Mouse (Mus musculus) telencephalon, adult 2 months (tissue): Measurements from ENCODE around the gene Fbxo7.
"Not testable (repeated sequence)": the region's sequence is repeated elsewhere in the genome, so short reads cannot be mapped to it uniquely, and the experiment has no call there.

Source experiments
- DNase-seq: peaks from one replicate; pipeline ENCODE4 v3.0.0-alpha.2; 2011; ENCODE audit warnings: low read depth, low spot score

Gene Fbxo7

DNA sequence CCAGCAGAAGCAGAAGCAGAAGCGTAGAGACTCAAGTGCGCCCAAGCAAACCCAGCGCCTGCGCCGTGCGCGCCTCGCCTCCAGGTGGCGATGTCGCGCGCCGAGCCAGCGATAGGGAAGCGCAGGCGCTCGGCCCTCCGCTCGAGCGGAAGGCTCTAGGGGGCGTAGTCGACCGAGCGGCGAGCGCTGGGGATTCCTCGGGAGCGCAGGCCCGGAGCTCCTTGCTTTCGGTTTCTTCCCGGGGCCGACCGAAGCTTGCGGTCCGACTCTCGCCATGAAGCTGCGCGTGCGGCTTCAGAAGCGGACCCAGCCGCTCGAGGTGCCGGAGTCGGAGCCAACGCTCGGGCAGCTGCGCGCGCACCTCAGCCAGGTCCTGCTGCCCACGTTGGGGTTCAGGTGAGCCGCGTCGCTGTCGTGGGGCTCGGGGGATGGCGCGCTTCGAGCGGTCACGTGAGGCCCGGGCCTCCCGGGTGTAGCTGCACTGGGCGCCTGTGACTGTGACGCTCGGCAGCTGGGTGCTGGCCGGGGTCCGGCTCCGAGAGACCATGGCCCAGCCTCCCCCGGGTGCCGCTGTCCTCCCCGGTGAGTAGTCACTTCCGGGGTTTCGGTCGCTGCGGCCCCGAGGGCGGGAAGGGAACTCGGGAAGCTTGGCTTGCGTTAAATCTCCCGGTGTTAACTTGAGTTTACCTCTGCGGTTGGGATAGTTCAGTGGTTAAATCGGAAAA lies at the start of gene Fbxo7:
Gene Fbxo7 (plus strand): TSS at position 224 of the 725 bp plus-strand sequence.
- peak; percentile 81 for DNase-seq

- no peak for DNase-seq
These were observed 48.9 kb upstream of the Fbxo7 start for GRCm38 (mm10) chr10:85972915-85973314.

- DNase-seq: no peak
These were observed 32.2 kb upstream of the Fbxo7 start for GRCm38 (mm10) chr10:85989412-85990115.

GRCm38 (mm10) chr10:85992412-85992811 lies 29.4 kb upstream of the Fbxo7 start:
- DNase-seq: no peak

DNA sequence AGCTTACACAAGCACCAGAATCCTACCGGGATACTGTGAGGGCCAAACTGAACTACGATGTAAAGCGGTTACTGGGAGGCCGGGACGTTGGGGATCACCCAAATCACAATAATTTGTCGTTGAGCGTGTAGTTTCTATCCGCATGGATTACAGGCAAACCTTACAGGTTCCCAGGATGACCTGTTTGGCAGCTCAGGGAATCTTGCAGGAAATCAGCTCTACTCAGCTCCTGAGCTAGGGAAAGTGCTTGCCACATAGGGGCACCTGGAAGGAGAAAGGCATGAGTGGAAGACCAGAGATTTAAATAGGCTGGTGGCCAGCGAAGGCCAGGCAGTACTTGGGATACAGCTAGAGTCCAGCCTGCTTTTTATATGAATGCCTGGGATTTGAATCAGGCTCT lies 27.9 kb upstream of the Fbxo7 start:
- no peak for DNase-seq

- no peak for DNase-seq
These were observed 27.1 kb upstream of the Fbxo7 start for GRCm38 (mm10) chr10:85994543-85995104.

DNA sequence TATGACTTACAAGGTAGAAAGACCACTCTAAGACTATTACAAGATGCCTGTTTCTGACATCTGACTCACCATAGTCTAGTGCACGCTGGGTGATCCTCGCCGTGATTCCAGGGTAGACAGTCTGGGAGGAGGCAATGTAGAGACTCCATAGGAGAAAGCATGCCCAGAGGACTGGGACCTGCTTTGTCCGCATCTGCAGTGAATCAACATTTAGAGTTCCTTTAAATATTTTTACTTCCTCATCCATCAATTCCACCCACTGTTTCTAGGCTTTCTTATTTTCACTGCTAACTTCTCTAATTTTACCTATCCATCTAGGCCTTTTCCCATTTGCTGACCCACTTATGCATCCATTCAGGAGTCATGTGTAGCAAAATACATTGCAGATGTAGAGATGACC lies 21.3 kb upstream of the Fbxo7 start:
- DNase-seq: no peak

DNA sequence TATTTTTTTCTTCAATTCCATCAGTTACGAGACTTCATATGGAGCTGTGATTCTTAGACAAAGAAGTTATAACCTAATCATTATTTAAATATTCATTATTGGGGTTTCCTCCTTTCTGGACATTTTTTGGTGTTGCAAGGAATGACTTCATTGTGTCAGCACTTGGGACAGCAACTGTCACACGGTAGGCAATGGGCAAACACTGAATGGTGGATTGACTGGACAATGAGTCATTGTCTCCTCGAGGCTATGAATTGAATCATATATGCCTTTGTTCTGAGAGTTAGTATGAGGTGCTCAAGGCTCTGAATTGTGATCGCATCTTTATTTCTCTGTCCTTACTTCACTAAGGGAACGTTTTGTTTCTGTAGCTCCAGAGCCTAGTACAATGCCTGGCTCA lies 15.3 kb upstream of the Fbxo7 start:
- DNase-seq: peak; percentile 50

GRCm38 (mm10) chr10:86009688-86010087 lies 12.1 kb upstream of the Fbxo7 start:
- DNase-seq: no peak

GRCm38 (mm10) chr10:86010636-86011035 lies 11.1 kb upstream of the Fbxo7 start:
- DNase-seq: no peak

GRCm38 (mm10) chr10:86011172-86011571 lies 10.6 kb upstream of the Fbxo7 start:
- DNase-seq: no peak

GRCm38 (mm10) chr10:86011781-86012180 lies 10.0 kb upstream of the Fbxo7 start, which contains the start of gene Bpifc:
TSS of gene Bpifc (minus strand) at chr10:86011895.
- no peak for DNase-seq

- no peak for DNase-seq
These were observed 4.0 kb upstream of the Fbxo7 start for GRCm38 (mm10) chr10:86017781-86018180.

DNA sequence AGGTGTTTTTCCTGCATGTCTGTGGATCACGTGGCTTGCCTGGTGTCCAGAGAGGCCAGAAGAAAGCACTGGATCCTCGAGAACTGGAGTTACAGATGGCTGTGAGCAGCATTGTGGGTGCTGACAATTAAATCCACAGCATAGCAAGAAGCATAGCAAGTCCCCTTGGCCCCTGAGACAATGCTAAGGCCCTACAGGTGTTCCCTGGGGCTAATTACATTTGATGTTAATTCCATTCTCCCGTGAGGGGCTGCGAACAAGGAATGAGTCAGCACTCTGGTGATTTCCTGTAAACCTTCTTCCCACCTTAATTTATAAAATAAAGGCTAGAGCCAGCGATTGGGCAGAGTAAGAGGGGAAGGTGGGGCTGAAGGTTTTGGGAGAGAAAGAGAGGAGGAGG lies 3.0 kb upstream of the Fbxo7 start:
- DNase-seq: no peak

DNA sequence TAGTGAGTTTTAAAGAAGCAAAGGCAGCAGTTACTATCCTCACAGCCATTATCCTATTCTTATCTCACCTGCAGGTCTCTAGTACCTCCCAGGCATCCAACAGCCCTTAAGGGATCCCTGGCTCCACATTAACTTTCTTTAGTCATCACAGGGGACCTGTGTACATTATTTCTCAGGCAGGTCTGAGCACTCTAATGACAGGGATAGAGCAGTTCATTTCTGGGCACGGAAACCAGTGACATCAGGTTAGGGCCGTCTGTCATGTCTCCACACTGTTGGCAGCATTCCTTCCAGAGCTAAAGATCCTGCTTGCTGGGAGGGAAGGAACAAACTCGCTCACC lies 394 bp upstream of the Fbxo7 start:
- DNase-seq: no peak

GRCm38 (mm10) chr10:86022474-86022816 lies 673 bp downstream of the Fbxo7 start:
- DNase-seq: no peak

DNA sequence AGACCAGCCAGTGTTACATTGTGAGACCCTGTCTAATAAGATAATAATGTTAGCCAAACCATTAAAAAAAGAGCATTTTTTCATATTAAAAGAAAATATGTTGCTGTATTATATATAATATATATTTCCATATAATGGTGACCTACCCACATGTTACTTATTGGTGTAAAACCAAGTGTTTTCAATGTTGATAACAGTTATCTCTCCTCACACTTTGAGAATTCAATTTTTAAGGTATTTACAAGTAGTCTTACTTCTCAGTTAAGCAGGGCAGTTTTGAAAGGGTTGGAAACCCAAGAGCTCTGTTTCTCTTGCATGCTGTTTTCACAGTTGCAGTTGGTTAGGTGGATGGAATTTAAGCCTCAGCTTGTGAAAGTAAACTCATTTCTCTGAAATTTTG lies 1.4 kb downstream of the Fbxo7 start:
- DNase-seq: no peak

- no peak for DNase-seq
These were observed 4.1 kb downstream of the Fbxo7 start for GRCm38 (mm10) chr10:86025906-86026305.

DNA sequence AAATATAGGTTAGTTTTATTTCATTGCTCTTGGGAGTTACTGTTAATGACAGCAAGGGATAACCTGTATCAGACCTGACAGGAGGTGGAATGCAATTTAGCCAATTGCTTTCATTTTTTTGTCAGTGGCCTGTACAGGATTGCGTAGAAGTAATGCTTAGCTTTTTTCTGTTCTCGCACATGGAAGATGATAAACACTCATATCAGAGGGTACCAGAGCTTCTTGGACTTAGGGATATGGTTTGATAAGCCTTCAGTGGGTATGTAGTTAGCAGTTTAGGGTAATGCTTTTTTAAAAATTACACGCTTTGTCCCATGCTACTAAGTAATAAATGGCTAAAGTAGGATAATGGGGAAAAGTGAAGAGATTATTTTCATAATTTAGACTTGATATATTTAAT lies 4.6 kb downstream of the Fbxo7 start:
- DNase-seq: no peak

DNA sequence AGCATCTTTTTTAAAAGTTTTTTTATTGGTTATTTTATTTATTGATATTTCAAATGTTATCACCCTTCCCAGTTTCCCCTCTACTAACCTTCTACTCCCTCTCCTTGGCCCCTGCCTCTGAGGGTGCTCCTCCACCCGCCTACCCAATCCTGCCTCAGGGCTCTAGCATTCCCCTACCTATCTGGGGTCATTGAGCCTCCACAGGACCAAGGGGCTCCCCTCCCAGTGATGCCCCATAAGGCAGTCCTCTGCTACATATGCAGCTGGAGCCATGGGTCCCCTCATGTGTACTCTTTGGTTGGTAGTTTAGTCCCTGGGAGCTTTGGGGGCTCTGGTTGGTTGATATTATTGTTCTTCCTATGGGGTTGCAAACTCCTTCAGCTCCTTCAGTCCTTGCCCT lies 5.0 kb downstream of the Fbxo7 start:
- not testable (repeated sequence) for DNase-seq

DNA sequence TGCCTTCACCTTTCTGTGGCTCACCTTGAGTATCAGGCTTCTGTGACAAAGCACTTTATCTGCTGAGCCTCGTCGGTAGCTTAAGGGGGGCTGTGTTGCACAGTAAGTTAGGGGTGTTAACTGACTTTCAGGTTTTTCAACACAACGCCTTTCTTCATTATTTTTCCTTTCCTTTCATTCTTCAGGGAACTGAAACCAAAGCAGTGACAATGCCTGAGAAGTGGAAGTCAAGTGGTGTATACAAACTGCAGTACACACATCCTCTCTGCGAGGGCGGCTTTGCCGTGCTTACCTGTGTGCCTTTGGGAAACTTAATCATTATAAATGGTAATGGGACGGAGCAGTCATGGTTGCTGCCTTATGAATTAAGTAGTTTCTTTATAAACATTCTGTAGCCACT lies 9.0 kb downstream of the Fbxo7 start:
- DNase-seq: no peak

- DNase-seq: peak; percentile 58
These were observed 10.7 kb downstream of the Fbxo7 start for GRCm38 (mm10) chr10:86032517-86032916.
